Mouse (Mus musculus) stomach, embryonic 14.5 days (tissue): Measurements from ENCODE around the gene Zfp592. TPM values are rescaled to one million over a fixed set of nuclear protein-coding genes. Genes with fewer than 3 reads are reported as not detected.

Experiments used
- ATAC-seq: fragments of 200-750 bp; cut with Nextera tagmentation; 2 replicates; pipeline ENCODE4 v1.8.0; 2017; ENCODE audit warnings: low read depth, moderate TSS enrichment; ENCODE audit not compliant: insufficient number of reproducible peaks, insufficient read depth, low FRiP score
- H3K27ac ChIP-seq: fragments of 300-500 bp; sonication (generic); 2 replicates; pipeline ENCODE4 v1.5.1; 2014; ENCODE audit warnings: mild to moderate bottlenecking, low read length, moderate library complexity, mixed read lengths
- H3K27me3 ChIP-seq: fragments of 300-500 bp; sonication (generic); 2 replicates; pipeline ENCODE4 v1.6.1; 2014; ENCODE audit warnings: low read length, control low read depth, mixed read lengths; ENCODE audit not compliant: control insufficient read depth, insufficient read depth
- H3K36me3 ChIP-seq: fragments of 300-500 bp; sonication (generic); 2 replicates; pipeline ENCODE4 v1.6.1; 2014; ENCODE audit warnings: mild to moderate bottlenecking, control low read depth, low read length, moderate library complexity, mixed read lengths; ENCODE audit not compliant: control insufficient read depth, insufficient read depth
- H3K4me1 ChIP-seq: fragments of 300-500 bp; sonication (generic); 2 replicates; pipeline ENCODE4 v1.6.1; 2014; ENCODE audit warnings: low read length, control low read depth, mixed read lengths; ENCODE audit not compliant: control insufficient read depth, insufficient read depth
- H3K4me2 ChIP-seq: fragments of 300-500 bp; sonication (generic); replicated peaks from 2 replicates; pipeline ENCODE4 v1.6.1; 2014; ENCODE audit warnings: low read depth, low read length, control low read depth
- H3K4me3 ChIP-seq: fragments of 300-500 bp; sonication (generic); 2 replicates; pipeline ENCODE4 v1.5.1; 2014; ENCODE audit warnings: low read depth, low read length, control low read depth
- H3K9ac ChIP-seq: fragments of 300-500 bp; sonication (generic); replicated peaks from 2 replicates; pipeline ENCODE4 v1.6.1; 2014; ENCODE audit warnings: low read depth, mild to moderate bottlenecking, control low read depth, low read length, moderate library complexity, mixed read lengths
- H3K9me3 ChIP-seq: fragments of 300-500 bp; sonication (generic); 2 replicates; pipeline ENCODE4 v1.6.1; 2016; ENCODE audit warnings: low read depth, low read length, control low read depth; ENCODE audit not compliant: control insufficient read depth
- WGBS: fragments of 180-500 bp; shearing (Covaris S2); extraction: QIAGEN DNeasy Blood & Tissue Kit; methylation state at CpG from one replicate; pipeline ENCODE4 v1.1.7; 2014; 5-methylcytosine and 5-hydroxymethylcytosine counted together
- polyA plus RNA-seq: library from polyadenylated mRNA; unstranded; fragments of >200 nt; fragmentation: Nextera tagmentation; extraction: Ambion mirVana; gene quantifications from 2 replicates; pipeline ENCODE4 v1.2.1, GENCODE M21; 2014

Gene Zfp592
- polyA plus RNA-seq, 1 experiment from 2014 or later: 15.2 TPM

DNA sequence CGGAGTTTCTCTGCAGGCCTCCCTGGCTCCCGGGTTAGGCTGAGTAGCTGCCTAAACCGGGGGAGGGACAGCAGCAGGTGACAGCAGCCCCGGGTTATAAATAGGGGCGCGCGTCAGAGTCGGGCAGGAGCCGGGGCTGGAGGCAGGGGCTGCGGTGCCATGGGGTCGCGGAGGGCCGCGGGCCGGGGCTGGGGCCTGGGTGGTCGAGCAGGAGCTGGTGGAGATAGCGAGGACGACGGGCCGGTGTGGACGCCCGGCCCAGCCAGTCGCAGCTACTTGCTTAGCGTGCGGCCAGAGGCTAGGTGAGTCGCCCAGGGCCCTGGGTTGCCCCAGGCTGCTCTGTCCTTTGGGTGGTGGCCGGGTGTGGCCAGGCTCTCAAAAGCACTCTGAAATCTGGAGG lies 64.0 kb downstream of the Zfp592 start, which contains the start of gene Alpk3:
Gene Alpk3, plus strand, starts transcription at position 130 of the 400 bp plus-strand sequence.
- no peak within 1 kb of the TSS for H3K9ac ChIP-seq
- H3K27me3 ChIP-seq: no peaks in the 10 kb centered on the region
- WGBS: 21% methylated on average over 24 of the region's 27 CpGs
- no peaks in the 10 kb centered on the region for H3K9me3 ChIP-seq
- no peaks in the 10 kb centered on the region for H3K36me3 ChIP-seq
- H3K4me1 ChIP-seq: peaks cover 17% of the 10 kb centered on the region
- no peak within 1 kb of the TSS for H3K4me3 ChIP-seq
- peak within 1 kb of the TSS; percentile 7; the same call in 1 of the 2 replicates for H3K27ac ChIP-seq
- 0 out of 2 replicates have a peak, but pooled peaks have one; percentile 47 for ATAC-seq
- peak within 1 kb of the TSS; percentile 18; the same call in 1 of the 2 replicates for H3K4me2 ChIP-seq

DNA sequence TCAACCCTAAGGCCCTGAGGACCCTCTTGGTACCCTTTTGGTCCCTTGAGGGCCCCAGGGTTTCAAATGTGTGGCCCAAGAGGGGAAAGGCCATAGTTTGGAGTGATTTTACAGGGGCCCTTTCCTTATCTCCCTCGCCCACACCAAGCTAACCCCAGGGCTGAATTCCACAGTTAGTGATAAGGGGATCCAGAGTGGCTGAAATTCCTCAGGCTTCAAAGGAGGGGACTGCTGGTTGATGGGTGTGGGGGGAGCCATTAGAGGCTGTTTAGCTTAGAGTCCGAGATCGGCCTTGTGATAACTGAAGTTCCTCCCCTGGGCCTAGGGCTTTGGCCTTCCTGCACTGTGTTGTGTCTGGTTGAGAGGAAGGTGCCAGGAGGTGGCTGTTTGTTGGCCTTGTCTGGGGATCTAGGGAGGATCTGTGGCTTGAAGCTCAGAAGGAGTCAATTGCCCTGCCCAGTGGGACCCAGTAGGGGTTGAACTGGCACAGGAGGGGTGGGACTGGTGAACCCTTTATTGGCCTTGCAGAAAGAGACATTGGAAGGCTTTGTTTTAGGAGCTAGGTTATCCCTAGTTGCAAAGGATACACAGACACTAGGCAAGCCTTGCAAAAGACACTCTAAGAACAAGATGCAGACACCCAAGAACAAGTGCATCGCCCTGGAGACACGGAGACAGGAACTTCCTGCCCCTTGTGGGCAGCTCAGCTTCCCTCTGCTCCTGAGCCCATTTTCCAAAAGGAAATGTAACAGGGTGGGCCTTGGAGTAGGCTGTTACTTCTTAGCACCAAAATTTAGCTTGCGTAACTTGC lies 64.6 kb downstream of the Zfp592 start:
- no peaks in the 10 kb centered on the region for H3K27me3 ChIP-seq
- peak overlapping the region; percentile 7; the same call in 1 of the 2 replicates for H3K27ac ChIP-seq
- peaks cover 17% of the 10 kb centered on the region for H3K4me1 ChIP-seq
- ATAC-seq: peak; percentile 75; the same call in 1 of the 2 replicates
- H3K36me3 ChIP-seq: no peaks in the 10 kb centered on the region
- no peak overlapping the region for H3K4me2 ChIP-seq
- no peak overlapping the region for H3K9ac ChIP-seq
- WGBS: 54% methylated on average over 6 of the region's 6 CpGs
- no peaks in the 10 kb centered on the region for H3K9me3 ChIP-seq
- H3K4me3 ChIP-seq: no peak overlapping the region

DNA sequence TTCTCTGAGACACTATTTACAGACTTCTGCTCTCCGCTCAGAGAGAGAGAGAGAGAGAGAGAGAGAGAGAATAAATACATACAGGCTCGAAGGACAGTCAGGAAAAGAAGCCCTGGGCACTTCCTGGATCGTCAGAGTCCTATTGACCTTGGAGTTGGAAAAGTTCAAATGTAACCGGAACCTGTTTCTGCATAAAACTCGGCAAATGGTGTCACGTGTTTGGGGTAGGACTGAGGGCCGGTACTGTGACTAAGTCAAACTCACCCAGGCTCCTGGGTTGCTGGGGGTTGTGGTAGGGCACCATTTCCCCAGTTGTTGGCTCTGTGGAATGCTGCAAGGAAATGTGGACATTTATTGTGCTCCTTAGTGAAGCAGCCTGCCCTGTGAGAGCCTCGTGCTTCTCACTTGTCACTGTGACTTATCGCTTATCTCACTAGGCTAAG lies 65.3 kb downstream of the Zfp592 start:
- WGBS: 30% methylated on average over 9 of the region's 9 CpGs
- Histone ChIP-seq H3K27ac (peak overlapping the region; percentile 7; the same call in 1 of the 2 replicates), H3K4me1 (peaks cover 17% of the 10 kb centered on the region), H3K9me3 (no peaks in the 10 kb centered on the region), H3K27me3 (no peaks in the 10 kb centered on the region), H3K4me2 (no peak overlapping the region), H3K9ac (no peak overlapping the region), H3K36me3 (no peaks in the 10 kb centered on the region), H3K4me3 (no peak overlapping the region)
- ATAC-seq: no peak

DNA sequence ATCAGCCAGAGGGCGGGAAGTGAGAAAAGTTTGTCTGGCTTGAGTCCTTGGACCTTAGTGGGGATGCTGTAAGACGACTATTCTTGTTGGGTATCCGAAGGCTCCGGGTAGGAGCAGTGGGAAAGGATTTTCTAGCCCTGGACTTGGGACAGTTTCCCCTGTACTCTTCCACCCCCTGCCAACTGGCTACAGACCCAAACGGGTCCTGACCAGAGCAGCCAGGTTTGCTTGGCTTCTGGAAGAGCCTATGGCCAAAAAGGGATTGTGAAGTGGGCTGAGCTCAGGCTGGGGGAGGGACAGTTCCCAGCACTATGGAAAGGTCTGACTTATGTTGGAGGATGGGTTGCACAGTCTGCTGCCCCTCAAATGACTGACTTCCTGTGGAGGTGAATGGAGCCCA lies 65.9 kb downstream of the Zfp592 start:
- no peaks in the 10 kb centered on the region for H3K9me3 ChIP-seq
- H3K4me2 ChIP-seq: no peak overlapping the region
- H3K4me1 ChIP-seq: peaks cover 17% of the 10 kb centered on the region
- WGBS: 69% methylated on average over 5 of the region's 5 CpGs
- H3K9ac ChIP-seq: no peak overlapping the region
- no peaks in the 10 kb centered on the region for H3K36me3 ChIP-seq
- no peak overlapping the region for H3K4me3 ChIP-seq
- no peak for ATAC-seq
- H3K27ac ChIP-seq: no peak overlapping the region
- no peaks in the 10 kb centered on the region for H3K27me3 ChIP-seq

DNA sequence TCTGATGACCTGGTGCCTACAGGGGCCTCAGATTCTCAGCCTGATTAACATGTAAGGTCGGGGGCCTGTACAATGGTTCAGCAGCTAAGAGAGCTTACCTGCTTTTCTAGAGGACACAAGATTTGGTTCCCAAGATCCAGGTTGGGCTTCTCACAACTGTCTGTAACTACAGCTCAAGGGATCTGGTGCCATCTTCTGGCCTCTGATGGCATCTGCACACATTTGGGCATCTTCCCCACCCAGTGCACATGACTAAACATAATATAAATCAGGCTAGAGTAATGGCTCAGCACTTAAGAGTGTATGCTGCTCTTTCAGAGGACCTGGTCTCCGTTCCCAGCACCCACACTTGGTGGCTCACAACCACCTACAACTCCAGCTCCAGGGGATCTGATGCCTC lies 67.4 kb downstream of the Zfp592 start:
- no peak for ATAC-seq

DNA sequence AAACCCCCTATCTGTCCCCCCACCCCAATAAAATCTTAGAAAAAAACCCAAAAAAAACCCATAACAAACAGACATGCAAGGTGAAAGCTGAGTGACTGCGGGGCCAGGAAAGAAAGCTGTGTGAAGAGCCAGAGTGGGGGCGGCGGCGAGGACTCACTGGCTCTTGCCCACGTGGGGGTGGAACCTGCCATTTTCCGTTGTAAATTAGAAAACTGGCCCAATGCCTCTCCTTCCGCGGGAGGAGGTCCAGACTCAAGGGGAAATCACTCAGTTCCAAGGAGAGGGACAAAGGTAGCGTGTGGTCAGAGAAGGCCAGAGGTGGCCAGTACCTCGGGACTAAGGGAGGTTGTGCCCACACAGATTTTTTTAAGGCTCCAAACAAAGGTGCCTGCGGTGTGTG lies 68.5 kb downstream of the Zfp592 start:
- no peak overlapping the region for H3K4me3 ChIP-seq
- peaks cover 17% of the 10 kb centered on the region for H3K4me1 ChIP-seq
- no peak for ATAC-seq
- no peaks in the 10 kb centered on the region for H3K9me3 ChIP-seq
- H3K27ac ChIP-seq: no peak overlapping the region
- no peak overlapping the region for H3K4me2 ChIP-seq
- no peaks in the 10 kb centered on the region for H3K36me3 ChIP-seq
- WGBS: 85% methylated on average over 11 of the region's 11 CpGs
- no peaks in the 10 kb centered on the region for H3K27me3 ChIP-seq
- no peak overlapping the region for H3K9ac ChIP-seq

More for the DNA sequence above, 67.4 kb downstream of the Zfp592 start:
- H3K36me3 ChIP-seq: no peaks in the 10 kb centered on the region
- no peaks in the 10 kb centered on the region for H3K27me3 ChIP-seq
- no peak overlapping the region for H3K4me3 ChIP-seq
- no peak overlapping the region for H3K4me2 ChIP-seq
- H3K27ac ChIP-seq: no peak overlapping the region
- H3K9me3 ChIP-seq: no peaks in the 10 kb centered on the region
- 81% methylated on average over 2 of the region's 2 CpGs for whole genome bisulfite sequencing
- peaks cover 17% of the 10 kb centered on the region for H3K4me1 ChIP-seq
- H3K9ac ChIP-seq: no peak overlapping the region

DNA sequence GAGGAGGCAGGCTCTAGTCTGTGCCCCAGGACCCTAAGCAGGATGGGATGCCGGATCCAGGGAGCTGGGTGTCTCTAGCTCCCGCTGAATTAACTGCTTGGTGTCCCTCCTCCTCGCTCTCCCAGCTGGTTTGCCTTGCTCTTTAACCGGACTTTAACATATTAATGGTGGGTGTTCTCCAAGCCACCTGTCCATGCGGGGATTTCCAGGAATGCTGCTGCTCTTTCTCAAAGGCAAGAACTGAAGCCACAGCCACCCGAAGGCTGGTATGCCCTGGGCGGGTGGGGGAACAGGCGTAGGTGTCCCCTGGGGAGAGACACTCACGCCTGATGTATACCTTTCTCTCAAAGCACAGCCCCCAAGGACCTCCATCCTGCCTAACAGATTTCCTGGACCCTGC lies 69.9 kb downstream of the Zfp592 start:
- Histone ChIP-seq H3K4me3 (no peak overlapping the region), H3K27me3 (no peaks in the 10 kb centered on the region), H3K27ac (no peak overlapping the region), H3K4me2 (no peak overlapping the region), H3K9ac (no peak overlapping the region), H3K36me3 (no peaks in the 10 kb centered on the region), H3K9me3 (no peaks in the 10 kb centered on the region), H3K4me1 (peaks cover 8% of the 10 kb centered on the region)
- no peak for ATAC-seq
- WGBS: 61% methylated on average over 9 of the region's 9 CpGs

DNA sequence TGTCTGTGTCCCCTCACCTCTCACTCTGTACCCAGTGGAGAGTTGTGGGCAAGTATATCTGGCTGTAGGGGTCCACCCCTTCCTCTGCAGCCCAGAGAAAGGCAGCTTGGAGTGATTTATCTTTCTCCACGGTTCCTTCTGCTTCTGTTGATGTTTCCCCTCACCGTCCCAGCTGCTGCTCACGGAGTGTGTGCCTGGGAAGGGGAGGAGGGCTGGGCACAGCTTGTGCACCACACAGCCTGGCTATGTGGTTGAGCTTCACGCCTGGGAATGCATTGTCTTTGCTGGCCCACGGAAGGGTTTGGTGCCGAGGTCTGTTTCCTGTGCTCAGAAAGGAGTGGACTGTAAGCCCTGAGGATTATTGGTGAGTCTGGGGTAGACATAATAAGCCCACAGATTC lies 73.2 kb downstream of the Zfp592 start:
- Histone ChIP-seq H3K27ac (no peak overlapping the region), H3K4me2 (no peak overlapping the region), H3K4me3 (no peak overlapping the region), H3K9ac (no peak overlapping the region), H3K4me1 (no peaks in the 10 kb centered on the region), H3K36me3 (no peaks in the 10 kb centered on the region), H3K27me3 (no peaks in the 10 kb centered on the region), H3K9me3 (no peaks in the 10 kb centered on the region)
- 12% methylated on average over 6 of the region's 6 CpGs for WGBS
- ATAC-seq: no peak
